Mouse (Mus musculus) stomach, postnatal 0 days (tissue): ENCODE data around the gene Ppp1r9a.

ENCODE experiments used
- CTCF ChIP-seq: IDR thresholded peaks from 2 replicates; pipeline ENCODE4 v1.5.1; 2016; ENCODE audit warnings: antibody characterized with exemption, low read depth, mild to moderate bottlenecking, moderate library complexity
- EP300 ChIP-seq: optimal IDR thresholded peaks from 2 replicates; pipeline ENCODE3; 2016; ENCODE audit warnings: antibody characterized with exemption

DNA sequence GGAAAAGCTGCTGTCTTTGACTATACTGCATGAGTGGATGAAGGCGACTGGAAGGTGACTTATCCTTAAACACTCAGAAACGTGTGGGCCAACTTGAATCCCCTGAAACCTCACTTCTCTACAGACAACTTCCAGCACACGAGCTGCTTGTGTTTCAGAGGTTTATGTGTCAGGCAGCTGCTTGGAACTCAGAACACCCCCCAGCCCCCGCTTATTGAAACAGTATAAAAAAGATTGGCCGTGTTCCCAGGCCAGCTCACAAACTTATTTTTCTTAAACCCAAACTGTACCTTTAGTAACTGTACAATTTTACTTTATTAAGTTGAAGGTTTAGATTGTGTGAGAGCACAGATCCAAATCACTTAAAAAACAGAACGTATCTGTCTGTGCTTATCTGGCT, 53.9 kb downstream of the Ppp1r9a start:
- TF ChIP-seq CTCF (no peak), EP300 (no peak)
